Mouse (Mus musculus): ENCODE results near the gene Eng.

DNA sequence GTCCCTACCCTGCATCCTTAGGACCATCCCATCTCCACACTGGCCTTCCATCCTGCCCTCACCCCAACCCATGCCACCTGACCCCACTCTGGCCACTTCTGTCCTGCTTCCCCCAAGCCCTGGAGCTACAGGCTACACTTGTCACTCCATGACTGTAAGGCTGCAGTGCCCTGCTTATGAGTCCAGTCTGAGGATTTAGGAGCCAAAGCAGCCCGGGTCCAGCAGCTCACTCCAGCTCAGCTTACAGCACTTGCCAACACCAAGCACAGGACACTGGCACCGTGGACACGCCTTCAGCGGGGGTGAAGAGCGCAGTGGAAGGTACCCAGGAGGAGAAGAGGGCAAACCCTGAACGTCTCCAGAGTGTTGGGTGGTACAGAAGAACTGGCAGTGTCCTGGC lies 60.6 kb downstream of the Eng start:
- TF ChIP-seq POLR2A (IDR thresholded peaks at IDR 0.05; ENCODE audit: borderline replicate concordance, extremely low read depth, insufficient read depth, insufficient read length, poor library complexity, severe bottlenecking) (no peak), CTCF (IDR thresholded peaks at IDR 0.05; ENCODE audit: borderline replicate concordance, extremely low read depth, insufficient read depth, insufficient read length) (no peak)

Data from brain, embryonic 14.5 days (tissue).